Mouse (Mus musculus) forebrain, embryonic 15.5 days (tissue): ENCODE measurements around the gene Ccdc85c. TPM values are rescaled to one million over a fixed set of nuclear protein-coding genes. Genes with fewer than 3 reads are reported as not detected.

Experiments used
- ATAC-seq: fragments of 200-750 bp; cut with Nextera tagmentation; replicated peaks from 2 replicates; pipeline ENCODE4 v1.8.0; 2017; ENCODE audit warnings: mild to moderate bottlenecking, moderate TSS enrichment, moderate library complexity
- H3K27ac ChIP-seq: fragments of 300-500 bp; sonication (generic); replicated peaks from 2 replicates; pipeline ENCODE4 v1.5.1; 2015; ENCODE audit warnings: mild to moderate bottlenecking, inconsistent platforms
- H3K27me3 ChIP-seq: fragments of 300-500 bp; sonication (generic); 2 replicates; pipeline ENCODE4 v1.6.1; 2015; ENCODE audit warnings: inconsistent platforms
- H3K36me3 ChIP-seq: fragments of 300-500 bp; sonication (generic); 2 replicates; pipeline ENCODE4 v1.6.1; 2015; ENCODE audit warnings: mild to moderate bottlenecking, inconsistent platforms
- H3K4me1 ChIP-seq: fragments of 300-500 bp; sonication (generic); 2 replicates; pipeline ENCODE4 v1.6.1; 2015; ENCODE audit warnings: inconsistent platforms
- H3K4me2 ChIP-seq: fragments of 300-500 bp; sonication (generic); replicated peaks from 2 replicates; pipeline ENCODE4 v1.6.1; 2015; ENCODE audit warnings: mild to moderate bottlenecking, inconsistent platforms
- H3K4me3 ChIP-seq: fragments of 300-500 bp; sonication (generic); 2 replicates; pipeline ENCODE4 v1.5.1; 2015; ENCODE audit warnings: mild to moderate bottlenecking, inconsistent platforms
- H3K9ac ChIP-seq: fragments of 300-500 bp; sonication (generic); replicated peaks from 2 replicates; pipeline ENCODE4 v1.6.1; 2015; ENCODE audit warnings: mild to moderate bottlenecking, inconsistent platforms
- H3K9me3 ChIP-seq: fragments of 300-500 bp; sonication (generic); 2 replicates; pipeline ENCODE4 v1.6.1; 2016; ENCODE audit warnings: inconsistent platforms
- WGBS: fragments of 180-500 bp; shearing (Covaris S2); methylation state at CpG from one replicate; pipeline ENCODE4 v1.1.7; 2015; ENCODE audit warnings: mixed read lengths; 5-methylcytosine and 5-hydroxymethylcytosine counted together
- polyA plus RNA-seq: library from polyadenylated mRNA; unstranded; fragments of >200 nt; fragmentation: Nextera tagmentation; extraction: Ambion mirVana; gene quantifications from 2 replicates; pipeline ENCODE4 v1.2.1, GENCODE M21; 2015

Ccdc85c gene
- polyA plus RNA-seq, 1 experiment from 2014 or later: 14.3 TPM

- peak; percentile 38; the same call in 1 of the 2 replicates for ATAC-seq
- peak overlapping the region; percentile 51; the same call in 1 of the 2 replicates for H3K27ac ChIP-seq
- H3K9me3 ChIP-seq: no peaks in the 10 kb centered on the region
- H3K27me3 ChIP-seq: no peaks in the 10 kb centered on the region
- 48% methylated on average over 16 of the region's 18 CpGs for WGBS
- H3K4me3 ChIP-seq: no peak overlapping the region
- H3K36me3 ChIP-seq: no peaks in the 10 kb centered on the region
- 0 out of 2 replicates have a peak overlapping the region, but pooled peaks have one; percentile 3 for H3K4me2 ChIP-seq
- no peak overlapping the region for H3K9ac ChIP-seq
- peaks cover 33% of the 10 kb centered on the region for H3K4me1 ChIP-seq
Measured at GRCm38 (mm10) chr12:108230821-108231794, 44.1 kb downstream of the Ccdc85c start.

GRCm38 (mm10) chr12:108230077-108230476, 45.1 kb downstream of the Ccdc85c start:
- no peak for ATAC-seq
- Histone ChIP-seq H3K4me1 (peaks cover 39% of the 10 kb centered on the region), H3K27ac (no peak overlapping the region), H3K9ac (no peak overlapping the region), H3K27me3 (no peaks in the 10 kb centered on the region), H3K4me3 (no peak overlapping the region), H3K36me3 (no peaks in the 10 kb centered on the region), H3K9me3 (no peaks in the 10 kb centered on the region), H3K4me2 (no peak overlapping the region)
- 83% methylated on average over 12 of the region's 12 CpGs for WGBS

DNA sequence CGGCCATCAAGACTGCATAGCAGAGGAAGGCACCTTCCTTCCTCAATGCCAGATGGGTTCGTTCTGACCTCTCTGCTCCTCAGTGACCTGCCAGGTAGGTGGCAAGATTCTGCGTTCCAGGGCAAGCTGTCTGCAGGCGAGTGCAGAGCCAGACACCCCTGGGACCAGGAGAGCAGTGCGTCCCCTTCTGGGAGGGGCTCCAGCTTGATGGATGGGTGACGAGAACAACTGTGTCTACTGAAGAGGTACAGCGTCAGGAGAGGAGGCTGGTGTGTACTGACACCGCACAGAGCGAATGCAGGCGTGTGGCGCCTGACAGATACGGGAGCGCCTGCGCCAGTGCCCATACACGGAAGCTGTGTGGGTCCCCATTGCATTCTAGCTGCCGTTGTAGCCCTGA, 47.7 kb downstream of the Ccdc85c start:
- peaks cover 49% of the 10 kb centered on the region for H3K4me1 ChIP-seq
- H3K9me3 ChIP-seq: no peaks in the 10 kb centered on the region
- H3K27ac ChIP-seq: no peak overlapping the region
- no peak for ATAC-seq
- H3K9ac ChIP-seq: no peak overlapping the region
- H3K4me2 ChIP-seq: no peak overlapping the region
- no peaks in the 10 kb centered on the region for H3K36me3 ChIP-seq
- 89% methylated on average over 16 of the region's 16 CpGs for WGBS
- no peak overlapping the region for H3K4me3 ChIP-seq
- H3K27me3 ChIP-seq: no peaks in the 10 kb centered on the region

GRCm38 (mm10) chr12:108226941-108227340, 48.3 kb downstream of the Ccdc85c start:
- Histone ChIP-seq H3K27me3 (no peaks in the 10 kb centered on the region), H3K9ac (no peak overlapping the region), H3K4me1 (peaks cover 50% of the 10 kb centered on the region), H3K27ac (no peak overlapping the region), H3K4me2 (no peak overlapping the region), H3K9me3 (no peaks in the 10 kb centered on the region), H3K4me3 (no peak overlapping the region), H3K36me3 (no peaks in the 10 kb centered on the region)
- no peak for ATAC-seq
- 82% methylated on average over 12 of the region's 12 CpGs for WGBS

DNA sequence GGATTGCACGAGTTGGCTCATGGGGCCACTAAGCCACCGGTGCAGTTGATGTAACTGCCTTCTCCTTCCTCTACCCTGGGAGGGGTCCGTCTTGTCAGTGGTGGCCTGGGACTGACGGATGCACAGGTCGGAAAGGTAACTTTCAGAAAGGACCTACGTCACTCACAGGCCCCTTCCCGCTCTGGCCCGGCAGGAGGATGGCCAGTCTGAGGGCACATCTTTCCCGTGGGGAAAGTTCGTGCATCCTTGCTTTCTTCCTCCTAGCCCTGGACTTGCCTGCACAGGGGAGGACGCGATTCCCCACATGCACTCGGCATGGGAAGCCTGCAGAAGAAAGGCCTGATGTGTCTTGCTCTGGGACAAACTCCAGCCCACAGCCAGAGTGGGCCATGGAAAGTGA, 49.0 kb downstream of the Ccdc85c start:
- no peak overlapping the region for H3K27ac ChIP-seq
- 72% methylated on average over 13 of the region's 13 CpGs for WGBS
- H3K36me3 ChIP-seq: no peaks in the 10 kb centered on the region
- H3K27me3 ChIP-seq: no peaks in the 10 kb centered on the region
- ATAC-seq: no peak
- H3K9ac ChIP-seq: no peak overlapping the region
- no peak overlapping the region for H3K4me3 ChIP-seq
- peaks cover 50% of the 10 kb centered on the region for H3K4me1 ChIP-seq
- no peaks in the 10 kb centered on the region for H3K9me3 ChIP-seq
- H3K4me2 ChIP-seq: no peak overlapping the region

DNA sequence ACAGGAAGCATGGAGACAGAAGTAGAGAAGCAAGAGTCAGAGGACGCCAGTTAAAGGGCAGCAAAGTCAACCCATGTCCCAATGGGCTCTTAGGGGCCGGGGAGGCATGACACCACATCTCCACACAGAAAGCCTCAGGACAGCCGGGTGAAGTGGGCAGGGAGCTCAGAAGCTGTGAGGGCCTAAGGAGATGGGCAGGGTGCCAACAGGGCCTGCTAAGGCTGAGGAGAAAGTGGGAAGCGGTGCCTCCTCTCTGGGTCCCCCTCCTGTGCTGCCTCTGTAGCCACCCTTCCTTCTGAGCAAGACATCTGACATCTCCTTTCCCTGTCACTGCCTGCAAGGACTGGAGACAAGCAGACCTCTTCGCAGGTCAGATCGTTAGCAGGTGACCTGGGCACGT, 49.4 kb downstream of the Ccdc85c start:
- H3K4me3 ChIP-seq: no peak overlapping the region
- no peak overlapping the region for H3K4me2 ChIP-seq
- ATAC-seq: no peak
- no peak overlapping the region for H3K27ac ChIP-seq
- peaks cover 50% of the 10 kb centered on the region for H3K4me1 ChIP-seq
- H3K36me3 ChIP-seq: no peaks in the 10 kb centered on the region
- no peaks in the 10 kb centered on the region for H3K9me3 ChIP-seq
- H3K9ac ChIP-seq: no peak overlapping the region
- no peaks in the 10 kb centered on the region for H3K27me3 ChIP-seq
- WGBS: 49% methylated on average over 7 of the region's 7 CpGs

DNA sequence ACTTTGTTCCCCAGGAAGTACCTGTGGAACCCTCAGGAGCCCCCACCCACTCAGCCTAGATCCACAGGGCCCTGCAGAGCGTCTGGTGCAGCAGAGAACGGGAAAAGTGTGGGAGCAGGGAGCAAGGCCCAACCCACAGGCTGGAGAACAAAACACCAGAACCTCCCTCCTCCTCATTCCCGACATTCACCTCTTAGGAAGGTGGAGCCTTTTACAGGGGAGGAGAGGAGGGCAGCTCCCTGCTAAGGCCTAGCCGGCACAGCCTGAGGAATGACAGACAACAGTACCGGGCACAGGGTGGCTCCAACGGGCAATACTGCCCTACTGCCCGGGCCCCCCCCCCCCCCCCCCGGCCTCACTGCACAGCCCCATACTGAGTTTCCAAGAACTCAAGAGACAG, 51.9 kb downstream of the Ccdc85c start:
- Histone ChIP-seq H3K4me3 (no peak overlapping the region), H3K9ac (no peak overlapping the region), H3K27ac (no peak overlapping the region), H3K9me3 (no peaks in the 10 kb centered on the region), H3K36me3 (no peaks in the 10 kb centered on the region), H3K27me3 (no peaks in the 10 kb centered on the region), H3K4me1 (peaks cover 74% of the 10 kb centered on the region), H3K4me2 (no peak overlapping the region)
- ATAC-seq: no peak
- WGBS: 25% methylated on average over 8 of the region's 8 CpGs

DNA sequence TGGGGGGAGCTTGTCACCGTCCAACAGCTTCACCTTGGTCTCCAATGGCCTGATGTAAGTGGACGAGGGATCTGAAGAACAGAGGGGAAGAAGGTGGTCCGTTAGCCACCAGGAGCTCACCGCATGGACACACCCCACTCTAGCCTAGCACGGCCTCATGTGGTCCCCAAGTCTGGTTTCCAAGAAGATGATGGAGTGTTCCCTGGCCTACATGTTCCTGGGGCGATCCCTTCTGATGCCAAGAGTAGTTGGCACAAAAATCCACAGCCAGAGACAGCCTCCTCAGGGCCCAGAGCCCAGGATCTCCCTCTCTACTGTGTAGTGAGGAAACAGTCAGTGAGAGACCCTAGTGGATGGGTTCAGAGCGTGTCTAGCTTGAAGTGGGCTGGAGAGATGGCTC, 53.5 kb downstream of the Ccdc85c start:
- 81% methylated on average over 7 of the region's 7 CpGs for WGBS
- H3K27ac ChIP-seq: no peak overlapping the region

DNA sequence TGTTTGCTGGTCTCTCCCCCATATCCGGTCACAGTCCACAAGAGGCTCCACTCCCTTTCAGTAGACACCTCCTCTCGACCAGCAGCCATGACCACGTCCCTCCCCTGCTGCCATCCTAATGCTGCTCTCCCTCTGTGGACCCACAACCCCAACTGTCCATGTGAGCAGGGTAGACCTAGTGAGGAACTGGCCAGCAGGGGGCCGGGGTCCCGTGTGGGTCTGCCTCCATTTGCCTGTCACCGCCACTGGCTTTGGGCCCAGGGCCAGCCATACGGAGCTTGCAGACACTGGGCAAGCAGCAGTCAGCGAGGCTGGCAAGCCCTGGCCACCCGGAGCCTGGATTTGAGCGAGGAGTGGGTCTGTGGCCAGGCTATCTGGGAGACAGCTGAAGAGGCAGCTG, 54.0 kb downstream of the Ccdc85c start:
- WGBS: 38% methylated on average over 10 of the region's 10 CpGs
- H3K4me3 ChIP-seq: no peak overlapping the region
- H3K4me2 ChIP-seq: no peak overlapping the region
- no peaks in the 10 kb centered on the region for H3K27me3 ChIP-seq
- ATAC-seq: peak; percentile 26
- H3K9me3 ChIP-seq: no peaks in the 10 kb centered on the region
- H3K4me1 ChIP-seq: peaks cover 75% of the 10 kb centered on the region
- no peaks in the 10 kb centered on the region for H3K36me3 ChIP-seq
- H3K27ac ChIP-seq: 0 out of 2 replicates have a peak overlapping the region, but pooled peaks have one; percentile 4
- H3K9ac ChIP-seq: no peak overlapping the region

More for the DNA sequence above, 53.5 kb downstream of the Ccdc85c start:
- H3K4me2 ChIP-seq: no peak overlapping the region
- H3K4me1 ChIP-seq: peaks cover 75% of the 10 kb centered on the region
- no peak for ATAC-seq
- no peak overlapping the region for H3K9ac ChIP-seq
- no peak overlapping the region for H3K4me3 ChIP-seq
- no peaks in the 10 kb centered on the region for H3K9me3 ChIP-seq
- no peaks in the 10 kb centered on the region for H3K27me3 ChIP-seq
- no peaks in the 10 kb centered on the region for H3K36me3 ChIP-seq

DNA sequence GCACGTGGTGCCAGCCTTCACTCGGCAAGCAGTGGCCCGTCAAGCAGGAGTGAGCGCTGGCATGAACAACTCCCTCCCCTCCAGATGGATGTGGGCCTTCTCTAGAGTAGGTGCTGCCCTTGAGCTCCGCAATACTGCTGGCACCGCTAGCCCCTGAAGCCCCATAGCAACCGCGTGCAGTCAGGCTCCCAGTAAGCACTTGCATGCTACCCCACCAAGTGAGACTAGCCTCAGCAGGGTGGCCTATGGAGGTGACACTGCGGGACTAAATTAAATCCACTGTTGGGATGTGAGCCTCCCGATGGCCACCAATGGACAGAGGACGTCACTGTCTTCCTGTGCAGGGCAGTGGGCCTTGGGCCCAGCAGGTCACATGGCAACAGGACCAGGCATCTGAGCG, 54.6 kb downstream of the Ccdc85c start:
- Histone ChIP-seq H3K9me3 (no peaks in the 10 kb centered on the region), H3K4me3 (no peak overlapping the region), H3K4me2 (no peak overlapping the region), H3K4me1 (peaks cover 71% of the 10 kb centered on the region), H3K27ac (peak overlapping the region; percentile 4; the same call in 1 of the 2 replicates), H3K9ac (no peak overlapping the region), H3K27me3 (no peaks in the 10 kb centered on the region), H3K36me3 (no peaks in the 10 kb centered on the region)
- ATAC-seq: peak; percentile 33
- 42% methylated on average over 12 of the region's 12 CpGs for WGBS

- WGBS: 51% methylated on average over 21 of the region's 21 CpGs
- peak overlapping the region; percentile 58 for H3K27ac ChIP-seq
- no peaks in the 10 kb centered on the region for H3K36me3 ChIP-seq
- H3K4me1 ChIP-seq: peaks cover 69% of the 10 kb centered on the region
- peaks cover 1% of the 10 kb centered on the region; the same call in 1 of the 2 replicates for H3K27me3 ChIP-seq
- no peak overlapping the region for H3K4me2 ChIP-seq
- H3K4me3 ChIP-seq: no peak overlapping the region
- 0 out of 2 replicates have a peak overlapping the region, but pooled peaks have one; percentile 0 for H3K9ac ChIP-seq
- no peak for ATAC-seq
- H3K9me3 ChIP-seq: no peaks in the 10 kb centered on the region
Measured at GRCm38 (mm10) chr12:108219825-108220616, 55.2 kb downstream of the Ccdc85c start.

GRCm38 (mm10) chr12:108219163-108219562, 56.1 kb downstream of the Ccdc85c start:
- no peaks in the 10 kb centered on the region for H3K9me3 ChIP-seq
- no peak for ATAC-seq
- H3K4me3 ChIP-seq: no peak overlapping the region
- WGBS: 36% methylated on average over 15 of the region's 15 CpGs
- no peaks in the 10 kb centered on the region for H3K36me3 ChIP-seq
- peaks cover 2% of the 10 kb centered on the region; the same call in 1 of the 2 replicates for H3K27me3 ChIP-seq
- H3K4me2 ChIP-seq: no peak overlapping the region
- H3K4me1 ChIP-seq: peaks cover 62% of the 10 kb centered on the region
- no peak overlapping the region for H3K9ac ChIP-seq
- peak overlapping the region; percentile 58 for H3K27ac ChIP-seq
